Mouse (Mus musculus) gastrocnemius, adult 18-20 months (tissue): Measurements from ENCODE around the gene Ccm2l. TPM values are rescaled to one million over a fixed set of nuclear protein-coding genes. Genes with fewer than 3 reads are reported as not detected.

Experiments
- DNase-seq: peaks from one replicate; pipeline ENCODE4 v3.0.0; 2021; ENCODE audit warnings: low spot score
- long read RNA-seq, 2 experiments: library from polyadenylated mRNA; stranded (forward); transcript quantifications; one replicate each; pipeline ENCODE4 v2.0.0; 2021
- total RNA-seq, 2 experiments: library from RNA; stranded (reverse); gene quantifications; 2 replicates each; pipeline ENCODE4 v1.2.3; 2021

The Ccm2l gene
- 1 to 10 TPM; 3.3 to 4.1 TPM for total RNA-seq
- long read RNA-seq, experiment 1, partial matches to known transcripts = 0 of 4 reads
- long read RNA-seq, experiment 1, other reads (novel, unspliced or antisense) = 4 of 4 reads
- long read RNA-seq, experiment 2, partial matches to known transcripts = 2 of 6 reads
- long read RNA-seq, experiment 2, other reads (novel, unspliced or antisense) = 4 of 6 reads

DNA sequence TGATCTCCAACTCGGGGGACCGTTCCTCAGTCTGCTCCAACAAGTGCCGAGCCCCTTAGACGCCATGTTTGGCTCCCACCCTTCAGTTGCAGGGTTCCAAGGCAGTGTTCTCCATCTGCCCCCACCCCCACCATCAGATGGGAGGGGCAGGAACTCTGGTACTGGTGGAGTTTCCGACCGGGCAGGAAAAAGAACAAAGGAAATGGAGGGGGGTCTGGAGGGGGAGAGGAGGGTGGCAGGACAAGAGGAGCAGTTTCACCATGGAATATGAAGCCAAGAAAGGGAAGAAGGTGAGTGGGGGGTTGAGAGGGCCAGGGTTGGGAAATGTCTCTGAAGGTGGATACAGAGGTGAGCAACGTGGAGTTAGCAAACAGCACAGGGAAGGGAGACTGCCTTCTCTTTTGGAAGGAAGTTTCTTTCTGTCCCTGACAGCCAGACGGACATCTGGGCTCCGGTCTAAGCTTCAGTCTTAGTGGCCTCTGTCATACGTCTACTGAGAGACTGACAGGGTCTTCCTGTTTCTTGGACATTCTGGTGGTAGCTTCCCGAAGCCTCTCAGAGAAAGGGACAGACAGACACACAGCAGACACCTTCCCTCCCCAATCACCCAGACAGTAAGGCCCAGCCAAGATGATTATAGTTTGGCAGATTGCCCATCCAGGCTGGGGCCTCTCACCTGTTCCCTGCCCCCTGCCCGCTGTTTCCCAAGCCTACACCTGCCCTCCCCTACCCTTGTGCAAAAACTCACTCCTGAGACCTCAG lies at the start of gene Ccm2l:
Ccm2l (plus strand) TSS at position 209 of the 762 bp plus-strand sequence.
- DNase-seq = peak; percentile 19

DNA sequence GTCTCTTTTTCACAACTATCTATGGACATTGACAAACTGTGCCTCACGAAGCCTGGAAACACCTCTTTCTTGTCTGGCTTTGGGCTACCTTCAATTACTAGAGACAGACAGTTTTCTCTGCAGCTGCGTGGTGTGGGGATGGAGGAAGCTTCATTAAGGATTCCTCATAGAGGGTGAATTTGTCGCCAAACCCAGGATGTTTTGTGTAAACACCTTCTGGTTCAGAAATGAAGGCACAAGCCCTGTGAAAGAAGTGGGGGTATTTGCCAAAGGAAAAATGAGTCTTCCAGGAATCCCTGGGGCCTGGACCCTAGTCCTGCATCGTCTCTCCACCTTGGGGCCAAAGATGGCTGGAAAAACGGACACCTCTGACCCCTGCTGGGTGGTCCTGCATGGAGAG lies 49.0 kb upstream of the Ccm2l start:
- DNase-seq = no peak

DNA sequence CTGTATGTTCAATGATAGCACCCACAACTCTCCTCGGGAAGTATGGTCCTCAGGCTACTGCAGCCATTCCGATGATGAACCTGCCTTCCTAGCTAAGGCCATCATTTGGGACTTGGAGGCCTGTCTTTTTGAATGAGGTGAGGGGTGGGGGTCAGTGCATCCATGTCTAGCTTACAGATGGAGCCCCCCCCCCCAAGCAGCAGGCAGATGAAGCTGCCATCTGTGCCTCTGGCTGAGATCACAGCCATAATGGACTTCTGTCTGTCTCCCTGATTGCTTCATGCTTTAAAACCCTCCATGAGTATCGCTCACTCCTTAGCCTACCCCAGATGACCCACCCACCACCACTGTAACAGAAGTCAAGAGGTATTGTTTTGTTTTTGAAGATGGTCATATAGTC lies 46.4 kb upstream of the Ccm2l start:
- DNase-seq = no peak

DNA sequence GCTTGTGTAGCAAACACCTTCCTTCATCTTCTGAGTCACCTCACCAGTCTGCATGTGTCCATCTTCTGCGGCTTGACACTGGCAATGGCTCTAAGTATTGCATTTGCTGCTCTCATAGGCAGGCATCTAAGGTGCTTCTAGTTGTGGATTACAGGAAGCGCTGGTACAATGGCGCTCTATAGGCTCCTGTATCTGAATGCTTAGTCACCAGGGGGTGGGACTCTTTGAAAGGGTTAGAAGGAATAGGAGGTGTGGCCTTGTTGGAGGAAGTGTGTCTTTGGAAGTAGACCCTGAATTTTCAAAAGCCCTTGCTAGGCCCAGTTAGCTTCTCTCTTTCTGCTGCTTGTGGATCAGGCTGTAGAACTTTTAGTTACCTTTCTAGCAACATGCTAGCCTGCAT lies 44.6 kb upstream of the Ccm2l start:
- DNase-seq = no peak

DNA sequence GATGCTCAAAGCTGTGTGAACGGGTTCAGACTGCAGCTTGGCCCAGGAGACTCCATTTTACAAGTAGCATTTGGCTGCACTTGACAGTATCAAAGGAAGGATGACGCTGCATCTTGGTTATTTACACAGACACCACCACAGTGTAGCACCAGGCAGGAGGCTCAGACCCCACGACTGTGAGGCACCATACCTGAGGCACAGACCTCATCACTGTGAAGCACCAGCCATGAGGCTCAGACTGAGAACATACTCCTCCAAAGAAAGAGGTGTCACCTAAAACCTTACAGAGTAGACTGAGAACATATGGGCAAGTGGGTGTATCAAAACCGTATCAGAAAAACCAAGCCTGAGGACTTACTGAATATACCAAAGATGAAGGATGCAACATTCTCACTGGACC lies 42.9 kb upstream of the Ccm2l start:
- DNase-seq = no peak

DNA sequence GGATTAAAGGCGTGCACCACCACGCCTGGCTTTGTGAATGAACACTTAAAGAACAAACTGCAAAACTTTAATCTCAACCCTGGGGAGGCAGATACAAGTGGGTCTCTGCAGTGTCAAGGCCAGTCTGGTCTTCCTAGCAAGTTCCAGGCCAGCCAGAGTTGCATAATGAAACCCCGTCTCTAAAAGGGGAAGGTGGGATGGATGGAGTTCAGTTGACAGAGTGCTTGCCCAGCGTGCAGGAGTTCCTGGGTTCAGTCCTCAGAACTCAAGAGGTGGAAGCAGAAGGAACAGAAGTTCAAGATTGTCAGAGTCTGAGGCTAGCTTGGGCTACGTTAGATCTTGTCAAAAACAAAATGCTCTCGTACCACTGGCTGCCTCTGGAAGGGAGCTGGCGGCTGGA lies 39.7 kb upstream of the Ccm2l start:
- no peak for DNase-seq

DNA sequence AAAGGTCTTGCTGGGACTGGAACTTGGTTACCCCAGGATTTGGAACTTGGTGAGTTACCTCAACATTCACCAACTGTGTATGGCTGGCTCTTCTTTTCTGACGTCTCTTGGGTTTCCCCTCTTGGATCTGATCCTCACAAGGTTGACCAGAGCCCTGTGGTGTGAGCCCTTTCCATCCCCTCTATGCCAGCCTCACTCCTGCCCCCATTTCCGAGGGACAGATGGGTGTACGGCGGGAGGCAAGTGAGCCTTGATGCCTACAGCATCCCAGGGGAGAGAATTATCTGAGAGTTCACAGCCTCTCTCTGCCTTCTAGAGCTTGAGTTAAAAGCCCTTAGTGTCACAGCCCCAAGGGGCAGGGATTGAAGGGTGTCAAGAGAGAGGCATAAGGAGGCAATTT lies 38.3 kb upstream of the Ccm2l start:
- no peak for DNase-seq

DNA sequence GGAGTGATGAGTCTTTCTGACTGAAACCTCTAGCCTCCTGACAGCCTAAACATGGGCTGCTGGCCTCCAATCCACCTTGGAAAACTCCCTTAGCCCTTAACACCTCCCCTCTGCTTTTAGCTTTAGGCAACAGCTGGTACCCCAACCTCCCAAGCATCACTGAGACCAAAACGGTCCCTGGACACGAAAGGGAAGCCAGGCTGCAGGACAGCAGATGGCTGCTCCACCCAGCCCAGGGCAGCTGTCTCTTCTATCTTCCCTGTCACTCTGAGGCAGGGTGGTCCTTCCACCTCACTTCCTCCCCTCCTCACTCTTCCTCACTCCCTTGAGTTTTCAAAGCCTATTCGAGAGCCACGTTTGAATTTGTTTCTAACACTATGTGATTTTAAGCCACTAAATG lies 35.3 kb upstream of the Ccm2l start:
- DNase-seq = no peak

DNA sequence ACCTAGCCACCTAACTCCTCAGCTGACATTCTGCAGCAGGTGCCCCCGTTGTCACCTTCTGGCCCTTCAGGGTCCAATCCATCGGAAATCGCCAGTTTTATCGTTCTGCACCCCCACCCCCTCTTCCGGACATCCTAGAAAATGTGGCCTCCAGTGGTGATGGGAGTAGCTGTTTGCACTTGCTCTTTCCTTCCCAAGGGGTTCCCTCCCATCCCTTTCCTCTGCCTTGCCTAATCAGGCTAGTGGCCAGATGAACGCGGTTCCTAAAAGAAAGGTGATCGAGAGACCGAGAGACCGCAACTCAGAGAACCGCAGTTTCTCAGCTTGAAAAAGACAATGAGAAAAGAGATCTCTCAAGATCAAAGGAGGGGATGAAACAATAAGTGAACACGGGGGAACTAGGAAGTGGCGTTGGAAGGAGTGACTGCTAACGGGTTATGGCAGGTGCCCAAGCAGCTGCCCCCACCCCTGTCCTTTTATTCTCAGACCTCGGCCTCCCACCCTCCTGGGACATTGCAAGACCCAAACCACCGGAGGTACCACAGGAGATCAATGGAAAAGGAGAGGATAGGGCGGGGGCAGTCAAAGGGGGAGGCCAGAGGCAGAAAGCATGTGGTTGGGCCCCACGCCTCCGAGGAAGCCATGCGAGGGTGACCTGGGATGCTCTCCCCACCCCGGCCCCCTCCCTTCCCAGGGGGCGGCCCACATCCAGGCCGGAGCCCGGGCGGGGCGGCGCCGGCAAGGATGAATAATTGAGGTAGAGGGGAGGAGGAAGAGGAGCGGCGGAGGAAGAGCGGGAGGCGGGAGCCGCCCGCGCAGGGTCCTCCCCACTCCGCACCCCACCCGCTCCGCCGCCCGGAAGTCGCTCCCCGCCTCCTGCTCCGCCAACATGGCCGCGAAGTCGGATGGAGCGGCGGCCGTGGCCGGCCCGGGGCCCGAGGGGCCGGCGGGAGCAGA lies 34.4 kb upstream of the Ccm2l start, which contains the start of gene Xkr7:
Xkr7 (plus strand) TSS at position 727 of the 957 bp plus-strand sequence.
- no peak for DNase-seq

DNA sequence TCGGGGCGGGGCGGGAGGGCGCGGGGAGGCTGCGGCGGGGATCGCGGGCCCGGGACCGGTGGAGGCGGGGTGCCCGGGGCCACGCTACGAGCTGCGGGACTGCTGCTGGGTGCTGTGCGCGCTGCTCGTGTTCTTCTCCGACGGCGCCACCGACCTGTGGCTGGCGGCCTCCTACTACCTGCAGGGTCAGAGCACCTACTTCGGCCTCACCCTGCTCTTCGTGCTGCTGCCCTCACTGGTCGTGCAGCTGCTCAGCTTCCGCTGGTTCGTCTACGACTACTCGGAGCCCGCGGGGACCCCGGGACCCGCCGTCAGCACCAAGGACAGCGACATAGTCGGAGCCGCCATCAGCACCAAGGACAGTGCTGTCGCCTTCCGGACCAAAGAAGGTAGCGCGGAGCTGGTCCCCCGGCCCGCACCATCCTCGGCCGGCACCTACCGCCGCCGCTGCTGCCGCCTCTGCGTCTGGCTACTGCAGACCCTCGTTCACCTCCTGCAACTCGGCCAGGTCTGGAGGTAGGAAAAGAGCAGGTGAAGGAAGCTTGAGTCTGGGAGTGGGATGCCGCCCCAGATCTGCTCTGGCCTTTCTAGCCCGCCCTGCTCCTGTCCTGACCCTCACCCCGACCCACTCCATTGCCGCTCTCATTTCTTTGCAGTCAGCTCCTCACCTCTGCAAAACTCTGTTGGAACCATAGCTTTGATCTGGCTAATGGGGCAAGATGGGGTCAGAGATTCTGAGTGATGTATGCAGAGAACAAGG lies 33.5 kb upstream of the Ccm2l start:
- DNase-seq = peak; percentile 53

DNA sequence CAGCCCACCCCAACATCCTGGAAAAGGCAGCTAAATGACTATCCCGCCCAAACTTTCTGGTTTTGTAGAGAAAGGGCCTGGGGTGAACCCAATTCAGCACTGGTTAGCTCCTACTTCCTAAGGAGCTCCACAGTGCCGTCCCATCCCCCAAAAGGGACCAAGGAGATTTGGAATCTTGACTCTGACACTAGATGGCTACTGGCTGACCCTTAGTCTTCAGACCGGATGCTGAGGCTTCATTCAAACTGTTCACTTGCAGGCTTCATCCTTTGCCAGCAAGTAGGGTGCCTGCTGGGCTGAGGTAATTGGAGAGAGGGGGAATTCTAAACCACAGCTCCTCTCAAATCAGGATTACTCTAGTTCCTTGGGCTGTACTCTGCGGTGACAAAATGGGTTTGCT lies 32.8 kb upstream of the Ccm2l start:
- DNase-seq = no peak

DNA sequence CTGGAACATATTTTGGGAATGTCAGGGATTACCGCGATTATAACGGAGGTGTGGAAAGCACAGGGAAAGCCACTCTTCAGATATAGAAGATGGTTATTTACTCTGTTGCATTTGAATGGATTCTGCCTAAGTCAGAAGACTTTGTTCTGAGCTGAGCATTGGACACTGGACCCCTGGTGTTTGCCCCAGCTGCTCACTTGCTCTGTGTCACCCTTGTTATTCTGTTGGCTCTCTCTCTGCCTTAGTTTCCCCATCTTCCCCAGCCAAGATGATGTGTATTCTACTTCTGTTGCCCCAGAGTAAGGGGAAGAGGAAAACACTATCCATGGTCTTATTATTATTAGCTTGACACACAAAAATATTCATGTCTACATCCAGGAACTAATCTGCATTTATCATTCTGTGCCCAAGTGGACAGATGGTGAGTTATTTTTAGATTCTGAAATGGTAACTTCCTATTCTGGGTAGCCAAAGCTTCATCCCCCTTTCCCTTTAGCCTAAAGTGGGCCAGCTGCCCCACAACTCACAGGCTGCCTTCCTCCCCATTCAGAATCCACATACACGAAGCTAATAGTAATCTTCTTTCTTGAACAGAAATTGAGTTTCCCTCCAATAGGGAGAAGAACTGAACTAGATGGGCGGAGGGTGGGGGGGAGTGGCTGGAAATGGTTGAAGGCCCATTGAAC lies 32.1 kb upstream of the Ccm2l start:
- DNase-seq = no peak

DNA sequence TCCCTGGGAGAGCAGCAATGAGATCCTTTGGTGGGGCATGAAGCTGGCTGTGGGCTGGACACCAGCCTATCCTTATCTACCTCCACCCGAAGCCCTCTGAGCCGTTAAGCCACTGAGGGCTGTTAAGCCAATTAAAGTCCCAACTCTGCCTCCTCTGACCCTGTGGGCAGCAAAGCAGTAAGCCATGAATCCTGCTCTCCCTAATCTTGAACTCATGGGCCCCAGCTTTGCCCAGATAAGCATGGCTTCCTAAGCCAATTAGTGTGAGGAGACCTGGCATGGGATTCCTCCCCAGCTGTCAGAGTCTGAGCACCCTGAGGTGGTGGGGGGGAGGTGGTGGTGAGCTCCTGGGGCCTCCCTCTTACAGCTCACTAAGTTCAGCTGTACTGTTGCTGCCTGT lies 29.1 kb upstream of the Ccm2l start:
- no peak for DNase-seq

DNA sequence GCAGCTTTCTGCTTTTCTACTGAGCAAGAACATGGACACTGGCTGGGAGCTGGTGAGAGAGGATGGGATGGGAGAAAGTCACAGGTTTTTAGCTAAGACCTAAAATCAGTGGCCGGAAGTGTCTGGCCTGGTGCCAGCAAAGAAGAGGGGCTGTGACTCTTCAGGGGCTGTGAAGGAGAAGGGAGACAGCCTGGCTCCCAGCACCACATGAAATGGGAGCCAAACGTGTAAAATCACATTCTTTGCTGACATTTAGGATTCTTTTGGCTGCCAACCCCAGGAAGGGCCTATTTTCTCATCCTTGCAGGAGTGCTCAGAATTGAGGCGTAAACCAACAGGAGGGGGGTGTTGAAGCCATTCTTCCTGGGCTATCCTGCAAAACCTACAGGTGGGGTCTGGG lies 21.9 kb upstream of the Ccm2l start:
- DNase-seq = no peak

DNA sequence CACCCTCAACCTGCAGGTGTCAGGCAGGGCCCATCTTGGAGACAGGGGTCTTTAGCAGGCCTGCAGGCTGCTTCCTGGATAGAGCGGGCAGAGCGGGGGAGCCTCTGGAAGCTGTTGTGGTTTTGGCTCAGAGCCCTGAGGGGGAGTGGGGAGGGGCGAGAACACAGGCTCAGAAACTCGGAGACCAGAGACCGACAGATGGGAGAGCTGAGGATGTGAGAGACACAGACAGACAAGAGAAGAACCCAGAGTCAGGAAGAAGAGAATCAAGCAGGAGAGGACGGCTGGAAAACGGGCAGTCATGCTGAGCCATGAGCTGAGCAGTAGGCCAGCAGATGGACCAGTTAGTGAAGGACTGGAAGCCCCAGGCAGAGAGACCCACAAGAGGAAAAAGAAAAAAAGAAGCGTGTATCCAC lies 19.9 kb upstream of the Ccm2l start:
- no peak for DNase-seq

DNA sequence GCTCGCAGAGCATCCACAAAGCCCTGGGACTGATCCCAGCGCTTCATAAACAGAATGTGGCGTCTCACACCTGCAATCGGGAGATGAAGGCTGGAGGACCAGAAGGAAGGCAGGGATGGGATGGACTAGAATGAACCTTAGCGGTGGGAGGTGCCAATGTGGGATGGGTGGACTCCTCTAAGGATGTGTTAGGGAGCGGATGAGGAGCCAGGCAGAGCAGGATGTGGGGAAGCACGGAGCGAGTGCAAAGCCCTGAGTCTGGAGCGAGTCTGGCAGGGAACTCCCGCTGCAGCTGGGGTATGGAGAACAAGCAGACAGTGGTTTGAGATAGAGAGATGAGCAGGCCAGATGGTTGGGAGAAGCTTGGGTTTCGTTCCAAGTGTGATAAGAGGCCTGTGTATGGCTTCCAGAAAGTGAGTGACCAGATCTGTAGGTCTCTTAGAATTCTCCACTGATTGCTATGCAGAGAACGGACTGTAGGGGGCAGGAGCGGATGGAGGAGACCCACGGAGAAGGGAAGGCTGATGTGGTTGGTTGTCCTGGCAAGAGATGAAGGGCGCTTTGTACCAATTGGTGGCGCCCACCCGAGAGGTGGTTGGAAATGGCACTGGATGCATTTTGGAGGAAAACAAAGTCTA lies 17.8 kb upstream of the Ccm2l start:
- DNase-seq = peak; percentile 16

DNA sequence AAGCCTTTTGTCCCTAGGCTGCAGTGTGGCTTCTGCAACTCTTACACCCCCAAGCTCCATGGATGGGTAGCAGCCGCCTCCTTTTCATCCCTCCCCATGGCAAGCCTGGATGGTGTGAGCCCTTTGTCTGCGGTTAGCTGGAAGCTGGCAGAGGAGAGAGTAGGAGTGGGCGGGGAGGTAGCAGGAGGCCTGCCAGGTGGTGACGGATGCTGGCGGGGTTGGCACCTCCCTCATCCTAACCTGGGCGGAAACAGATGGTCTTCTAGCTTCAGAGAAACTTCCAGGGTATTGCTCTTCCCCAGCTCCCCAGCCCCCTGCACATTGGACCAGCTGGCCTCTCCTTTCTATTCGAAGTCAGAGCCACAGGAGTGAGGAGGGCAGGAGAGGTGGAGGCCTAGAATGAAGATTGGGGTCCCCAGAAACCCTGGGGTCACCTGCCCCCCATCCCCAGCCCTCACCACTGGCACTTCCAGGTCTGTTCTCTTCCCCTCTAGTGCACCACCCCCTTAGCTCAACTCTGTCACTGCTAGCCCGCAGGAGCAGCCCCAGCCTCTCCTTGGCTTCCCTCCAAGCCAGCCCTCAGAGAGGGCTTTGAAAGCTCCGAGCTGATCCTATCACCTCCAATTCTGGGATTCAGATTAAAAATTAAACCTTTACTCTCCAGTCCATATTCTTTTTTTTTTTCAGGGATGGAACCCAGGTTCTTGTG lies 16.3 kb upstream of the Ccm2l start:
- no peak for DNase-seq

DNA sequence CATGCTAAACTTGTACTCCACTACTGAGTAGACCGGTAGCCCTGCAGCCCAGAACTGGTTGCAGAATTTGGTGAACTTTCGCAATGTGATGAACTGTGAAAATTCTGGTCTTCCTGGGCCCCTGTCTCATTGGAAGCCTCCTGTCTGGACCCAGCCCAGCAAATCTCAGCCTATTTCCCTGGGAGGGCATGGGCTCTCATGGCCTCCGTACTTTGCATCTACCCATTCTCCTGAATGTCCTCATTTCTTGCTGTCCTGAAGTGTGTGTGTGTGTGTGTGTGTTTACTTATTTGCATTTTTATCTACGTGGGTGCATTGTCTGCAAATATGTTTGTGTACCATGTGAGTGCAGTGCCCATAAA lies 15.8 kb upstream of the Ccm2l start:
- DNase-seq = no peak

DNA sequence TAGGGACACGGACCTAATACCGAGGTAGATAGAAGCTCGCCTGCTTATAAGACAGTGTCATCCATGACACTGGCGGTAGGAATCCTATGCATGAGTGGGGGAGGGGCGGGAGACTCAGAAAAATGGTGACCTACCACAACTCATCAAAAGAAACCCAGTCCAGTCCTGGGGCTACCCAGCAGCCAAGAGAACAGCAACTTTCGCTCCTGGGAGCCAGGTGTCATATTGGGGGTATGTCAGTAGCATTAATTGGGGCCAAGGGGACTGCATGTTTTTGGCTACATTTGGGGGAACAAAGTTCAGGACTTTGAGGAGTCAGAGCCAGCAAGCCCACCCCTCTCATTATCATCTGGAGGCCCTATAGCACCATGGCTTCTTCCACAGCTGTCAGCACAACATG lies 14.7 kb upstream of the Ccm2l start:
- DNase-seq = no peak

DNA sequence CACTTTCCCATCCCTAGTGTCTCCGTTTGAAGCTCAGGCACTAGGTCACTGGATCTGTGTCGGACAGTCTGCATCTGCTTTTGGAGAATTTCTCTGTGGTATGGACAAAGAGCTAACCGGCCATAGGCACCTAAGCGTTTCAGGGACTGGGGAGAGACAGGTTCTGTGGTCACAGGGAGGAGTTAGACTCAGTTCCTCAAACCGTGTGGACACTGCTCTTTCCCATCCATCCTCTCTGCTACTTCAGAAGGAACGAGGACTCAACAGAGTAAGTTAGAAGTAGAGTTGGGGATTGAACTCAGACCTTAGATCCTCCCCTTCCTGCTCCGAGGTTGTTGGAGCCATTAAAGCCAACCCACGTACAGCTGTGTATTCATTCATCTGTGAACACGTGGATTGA lies 14.2 kb upstream of the Ccm2l start:
- no peak for DNase-seq
